Mouse (Mus musculus) heart, embryonic 12.5 days (tissue): ENCODE measurements around the gene Zswim8. TPM values are rescaled to one million over a fixed set of nuclear protein-coding genes. Genes with fewer than 3 reads are reported as not detected.
A peak's percentile ranks its signal among the peaks of the same experiment; 100 is the strongest.

Experiments used
- ATAC-seq: fragments of 200-750 bp; cut with Nextera tagmentation; 2 replicates; pipeline ENCODE4 v1.8.0; 2017; ENCODE audit warnings: moderate TSS enrichment, moderate library complexity; ENCODE audit not compliant: insufficient number of reproducible peaks, low FRiP score
- H3K27ac ChIP-seq: fragments of 300-500 bp; sonication (generic); 2 replicates; pipeline ENCODE4 v1.5.1; 2016; ENCODE audit warnings: mild to moderate bottlenecking, moderate library complexity; ENCODE audit not compliant: poor library complexity, severe bottlenecking
- H3K27me3 ChIP-seq: fragments of 300-500 bp; sonication (generic); replicated peaks from 2 replicates; pipeline ENCODE4 v1.6.1; 2016; ENCODE audit warnings: mild to moderate bottlenecking, moderate library complexity
- H3K36me3 ChIP-seq: fragments of 300-500 bp; sonication (generic); 2 replicates; pipeline ENCODE4 v1.6.1; 2016; ENCODE audit warnings: mild to moderate bottlenecking, moderate library complexity
- H3K4me1 ChIP-seq: fragments of 300-500 bp; sonication (generic); replicated peaks from 2 replicates; pipeline ENCODE4 v1.6.1; 2016; ENCODE audit warnings: mild to moderate bottlenecking
- H3K4me2 ChIP-seq: fragments of 300-500 bp; sonication (generic); 2 replicates; pipeline ENCODE4 v1.6.1; 2016; ENCODE audit warnings: mild to moderate bottlenecking, moderate library complexity
- H3K4me3 ChIP-seq: fragments of 300-500 bp; sonication (generic); 2 replicates; pipeline ENCODE4 v1.5.1; 2016; ENCODE audit warnings: mild to moderate bottlenecking
- H3K9ac ChIP-seq: fragments of 300-500 bp; sonication (generic); 2 replicates; pipeline ENCODE4 v1.6.1; 2016; ENCODE audit warnings: mild to moderate bottlenecking, moderate library complexity
- H3K9me3 ChIP-seq: fragments of 300-500 bp; sonication (generic); replicated peaks from 2 replicates; pipeline ENCODE4 v1.6.1; 2016; ENCODE audit warnings: mild to moderate bottlenecking, moderate library complexity
- WGBS: fragments of 180-500 bp; shearing (Covaris S2); methylation state at CpG from one replicate; pipeline ENCODE4 v1.1.7; 2016; 5-methylcytosine and 5-hydroxymethylcytosine counted together
- polyA plus RNA-seq: library from polyadenylated mRNA; unstranded; fragments of >200 nt; fragmentation: Nextera tagmentation; extraction: Ambion mirVana; gene quantifications from 2 replicates; pipeline ENCODE4 v1.2.1, GENCODE M21; 2016

Gene Zswim8
- polyA plus RNA-seq, 1 experiment from 2014 or later = 34.0 TPM

DNA sequence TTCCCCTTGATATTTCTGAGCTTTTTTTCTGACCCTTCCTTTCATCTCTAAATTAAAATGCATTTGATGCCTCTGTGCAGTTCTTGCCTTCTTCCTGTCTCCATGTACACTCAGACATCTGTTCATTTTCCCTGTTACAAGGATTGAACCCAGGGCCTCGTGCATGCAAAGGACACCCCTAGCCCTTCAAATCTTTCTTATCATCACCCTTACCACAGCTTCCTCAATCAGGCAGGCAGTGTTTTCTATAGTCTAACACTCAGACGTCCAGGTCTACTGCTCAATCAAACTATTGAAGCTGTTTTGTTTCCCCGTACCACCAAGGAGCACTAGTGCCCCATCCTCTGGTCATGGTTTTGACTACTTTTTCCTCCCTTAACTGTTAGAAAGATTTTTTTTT, 46.4 kb downstream of the Zswim8 start:
- no peaks in the 10 kb centered on the region for H3K9me3 ChIP-seq
- peaks cover 61% of the 10 kb centered on the region for H3K36me3 ChIP-seq
- no peaks in the 10 kb centered on the region for H3K27me3 ChIP-seq
- no peak for ATAC-seq
- no peak overlapping the region for H3K4me2 ChIP-seq
- 75% methylated on average over 3 of the region's 3 CpGs for WGBS
- no peak overlapping the region for H3K27ac ChIP-seq
- H3K4me1 ChIP-seq = peaks cover 22% of the 10 kb centered on the region
- no peak overlapping the region for H3K4me3 ChIP-seq
- H3K9ac ChIP-seq = no peak overlapping the region

DNA sequence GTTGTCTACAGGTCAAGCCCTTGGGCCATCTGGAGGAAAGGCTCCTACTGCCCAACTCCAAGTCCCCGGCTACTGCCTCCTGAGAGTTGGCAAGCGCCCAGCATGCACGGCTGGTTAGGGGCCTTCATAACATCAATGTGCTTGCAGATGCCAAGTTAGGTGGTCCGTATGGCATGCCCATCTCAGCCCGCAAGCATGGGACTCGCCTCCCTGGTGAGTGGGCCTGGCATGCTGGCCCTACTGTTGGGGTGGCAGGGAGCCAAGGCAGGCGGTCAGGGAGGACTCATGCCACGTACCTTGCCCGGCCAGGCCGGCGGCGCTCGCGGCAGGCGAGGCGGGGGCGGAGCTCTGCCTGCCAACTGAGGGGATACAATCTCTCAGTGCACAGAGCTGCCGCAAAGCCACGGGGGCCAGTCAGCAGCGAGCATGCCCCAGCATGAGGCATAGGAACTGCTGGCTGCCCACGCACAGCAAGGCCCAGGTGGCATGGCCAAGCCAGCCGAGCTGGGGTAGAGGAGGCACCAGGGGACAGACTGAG, 50.1 kb downstream of the Zswim8 start:
- Histone ChIP-seq H3K4me1 (peaks cover 10% of the 10 kb centered on the region), H3K27ac (no peak overlapping the region), H3K27me3 (no peaks in the 10 kb centered on the region), H3K9ac (no peak overlapping the region), H3K4me2 (no peak overlapping the region), H3K9me3 (no peaks in the 10 kb centered on the region), H3K36me3 (peaks cover 98% of the 10 kb centered on the region), H3K4me3 (no peak overlapping the region)
- WGBS = 93% methylated on average over 22 of the region's 22 CpGs
- no peak for ATAC-seq

DNA sequence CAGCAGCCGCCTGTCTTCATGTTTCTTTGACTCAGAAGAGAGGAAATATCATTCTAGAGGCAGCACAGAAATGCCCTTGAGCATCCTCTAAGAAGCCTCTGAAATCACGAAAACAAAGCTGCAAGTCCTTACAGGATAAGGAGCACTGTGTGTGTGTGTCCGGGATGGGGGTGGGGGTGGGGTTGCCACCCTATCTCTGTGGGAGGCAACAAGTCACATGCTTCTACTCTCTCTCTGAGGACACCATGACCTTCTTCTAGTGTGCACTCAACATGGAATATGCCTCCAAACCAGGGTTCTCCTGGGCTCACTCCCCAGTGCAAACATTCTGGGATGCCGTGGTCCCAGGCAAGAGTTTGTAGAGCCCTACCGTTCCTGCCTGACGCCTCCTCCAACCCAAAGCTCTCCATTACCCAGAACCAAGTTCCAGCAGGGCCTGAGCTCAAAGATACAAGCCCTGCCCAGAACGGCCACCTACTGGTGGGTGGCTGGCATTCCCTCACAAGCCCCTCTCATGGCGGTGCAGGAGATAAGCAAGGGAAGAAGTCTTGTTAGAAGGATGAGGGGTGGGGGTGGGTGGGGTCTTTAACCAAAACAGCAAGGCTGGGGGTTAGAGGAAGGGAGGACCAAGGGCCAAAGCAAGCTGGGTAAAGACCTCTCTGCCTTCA, 51.5 kb downstream of the Zswim8 start:
- WGBS = 49% methylated on average over 8 of the region's 8 CpGs
- H3K27ac ChIP-seq = no peak overlapping the region
- ATAC-seq = no peak

DNA sequence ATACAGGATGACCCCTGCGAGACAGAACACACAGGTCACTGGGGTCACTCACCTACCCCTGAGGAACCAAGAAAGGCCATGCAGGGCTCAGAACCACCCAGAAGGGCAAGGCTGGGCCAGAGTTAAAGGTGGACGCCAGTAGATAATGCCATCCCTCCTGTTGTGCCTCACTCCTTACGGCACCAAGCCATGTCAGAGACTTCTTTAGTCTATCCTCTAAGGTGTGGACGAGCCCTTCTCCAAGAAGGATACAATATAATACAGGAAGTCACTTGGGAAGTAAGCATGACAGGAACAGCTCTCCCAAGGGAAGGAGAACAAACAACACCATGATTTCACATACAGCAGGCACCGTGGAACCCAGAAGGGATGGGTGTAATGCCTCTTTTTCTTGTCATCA, 57.6 kb downstream of the Zswim8 start:
- Histone ChIP-seq H3K4me3 (no peak overlapping the region), H3K4me2 (no peak overlapping the region), H3K4me1 (peaks cover 39% of the 10 kb centered on the region), H3K27me3 (no peaks in the 10 kb centered on the region), H3K9me3 (no peaks in the 10 kb centered on the region), H3K9ac (peak overlapping the region; percentile 45), H3K36me3 (peaks cover 75% of the 10 kb centered on the region), H3K27ac (peak overlapping the region; percentile 92)
- WGBS = 70% methylated on average over 5 of the region's 5 CpGs
- ATAC-seq = no peak

More for the DNA sequence above, 51.5 kb downstream of the Zswim8 start:
- Histone ChIP-seq H3K4me2 (no peak overlapping the region), H3K27me3 (no peaks in the 10 kb centered on the region), H3K4me1 (peaks cover 13% of the 10 kb centered on the region), H3K9ac (no peak overlapping the region), H3K9me3 (no peaks in the 10 kb centered on the region), H3K36me3 (peaks cover 99% of the 10 kb centered on the region), H3K4me3 (no peak overlapping the region)

DNA sequence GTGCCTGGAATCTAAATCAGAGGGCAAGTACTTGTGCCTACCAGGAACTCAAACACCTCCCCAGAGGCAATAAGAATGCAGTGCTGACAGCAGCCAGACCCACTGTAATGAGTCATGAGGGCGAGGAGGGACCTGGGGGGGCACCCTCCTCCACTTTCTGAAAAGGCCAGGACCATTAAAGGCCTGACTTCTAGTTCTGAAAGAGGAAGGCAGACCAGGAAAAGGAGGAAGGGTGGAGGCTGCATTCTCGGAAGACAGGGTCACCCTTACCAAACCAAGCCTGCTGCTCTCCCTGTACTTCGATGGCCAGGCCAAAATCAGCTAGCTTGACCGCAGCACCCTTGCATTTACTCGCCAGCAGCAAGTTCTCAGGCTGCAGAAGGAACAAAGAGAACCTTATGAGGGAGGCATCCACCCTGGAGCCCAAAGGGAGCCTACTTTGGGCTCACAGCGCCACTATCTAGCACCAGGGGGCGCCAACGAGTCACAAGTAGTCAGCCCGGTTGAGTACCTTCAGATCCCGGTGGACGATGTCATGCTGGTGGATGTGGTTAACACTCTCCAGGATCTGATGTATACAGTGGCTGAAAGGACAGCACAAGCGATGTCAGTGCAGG, 58.4 kb downstream of the Zswim8 start:
- Histone ChIP-seq H3K27me3 (no peaks in the 10 kb centered on the region), H3K27ac (peak overlapping the region; percentile 92), H3K4me3 (no peak overlapping the region), H3K36me3 (peaks cover 75% of the 10 kb centered on the region), H3K4me2 (no peak overlapping the region), H3K4me1 (peaks cover 39% of the 10 kb centered on the region), H3K9ac (peak overlapping the region; percentile 45), H3K9me3 (no peaks in the 10 kb centered on the region)
- WGBS = 14% methylated on average over 12 of the region's 12 CpGs
- ATAC-seq = peak; percentile 71

DNA sequence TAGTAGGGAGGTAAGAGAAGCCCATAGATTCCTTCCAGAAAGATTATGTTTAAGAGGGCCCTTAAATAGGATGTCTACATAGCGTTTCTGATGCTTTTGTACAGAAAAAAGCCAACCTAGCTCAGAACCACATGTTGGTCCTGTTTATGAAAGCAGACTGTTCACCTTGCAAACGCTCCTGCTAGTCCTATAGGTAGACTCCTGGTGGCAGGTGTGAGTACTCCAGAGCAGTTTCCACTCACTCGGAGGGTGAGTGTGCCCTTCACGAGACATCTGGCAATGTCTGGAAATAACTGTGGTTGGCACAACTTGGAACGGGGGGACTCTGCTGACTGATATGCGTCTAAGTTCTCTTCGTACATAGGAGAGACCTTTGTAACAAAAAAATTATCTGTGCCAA, 60.6 kb downstream of the Zswim8 start:
- Histone ChIP-seq H3K27ac (peak overlapping the region; percentile 91), H3K27me3 (no peaks in the 10 kb centered on the region), H3K4me1 (peaks cover 50% of the 10 kb centered on the region), H3K4me2 (peak overlapping the region; percentile 24), H3K36me3 (peaks cover 55% of the 10 kb centered on the region), H3K4me3 (no peak overlapping the region), H3K9ac (peak overlapping the region; percentile 44; the same call in 1 of the 2 replicates), H3K9me3 (no peaks in the 10 kb centered on the region)
- no peak for ATAC-seq
- WGBS = 77% methylated on average over 7 of the region's 7 CpGs

DNA sequence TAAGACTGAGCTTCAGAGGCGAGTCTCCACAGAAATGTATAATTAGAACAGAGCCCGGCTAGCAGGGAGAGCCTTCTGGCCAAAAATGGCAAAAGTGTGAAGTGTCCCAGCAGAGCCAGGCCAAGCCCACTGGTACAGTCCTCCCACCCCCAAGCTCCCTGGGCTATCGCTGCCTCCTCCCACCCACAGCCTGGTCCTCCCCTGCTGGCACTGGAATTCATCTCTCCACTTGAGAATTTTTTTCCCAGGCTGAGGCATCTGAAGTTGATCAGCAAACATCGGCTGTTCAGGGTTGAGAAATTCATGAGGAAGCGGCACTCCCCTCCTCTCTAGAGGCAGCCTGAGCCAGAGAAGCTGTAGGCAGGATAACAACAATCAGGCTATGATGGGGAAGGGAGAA, 61.2 kb downstream of the Zswim8 start:
- Histone ChIP-seq H3K36me3 (peaks cover 49% of the 10 kb centered on the region), H3K4me1 (peaks cover 57% of the 10 kb centered on the region), H3K9ac (peak overlapping the region; percentile 44; the same call in 1 of the 2 replicates), H3K9me3 (no peaks in the 10 kb centered on the region), H3K4me2 (peak overlapping the region; percentile 24), H3K27ac (peak overlapping the region; percentile 91), H3K4me3 (no peak overlapping the region), H3K27me3 (no peaks in the 10 kb centered on the region)
- WGBS = 23% methylated on average over 5 of the region's 5 CpGs
- peak; percentile 58 for ATAC-seq

DNA sequence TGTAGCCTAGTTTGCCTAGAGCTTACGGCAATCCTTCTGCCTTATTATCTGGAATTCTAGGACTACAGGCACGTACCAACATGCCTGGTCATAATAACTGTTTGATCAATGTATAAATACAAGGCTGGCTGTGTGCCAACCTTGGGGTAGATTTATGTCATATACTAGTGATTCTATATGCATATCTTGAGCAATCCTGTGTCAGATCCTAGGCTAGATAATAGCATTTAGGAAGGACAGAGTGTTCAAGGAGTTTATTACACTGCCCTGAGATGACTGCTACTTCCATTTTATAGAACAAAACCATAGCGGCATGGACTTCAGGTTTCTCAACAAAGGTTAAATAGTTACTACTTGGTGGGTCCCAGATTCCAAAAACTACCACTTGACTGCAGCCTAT, 64.6 kb downstream of the Zswim8 start:
- Histone ChIP-seq H3K4me2 (no peak overlapping the region), H3K9me3 (no peaks in the 10 kb centered on the region), H3K27ac (peak overlapping the region; percentile 12; the same call in 1 of the 2 replicates), H3K9ac (no peak overlapping the region), H3K4me3 (no peak overlapping the region), H3K27me3 (no peaks in the 10 kb centered on the region), H3K4me1 (peaks cover 55% of the 10 kb centered on the region), H3K36me3 (peaks cover 39% of the 10 kb centered on the region)
- ATAC-seq = no peak
- 95% methylated on average over 3 of the region's 3 CpGs for WGBS

DNA sequence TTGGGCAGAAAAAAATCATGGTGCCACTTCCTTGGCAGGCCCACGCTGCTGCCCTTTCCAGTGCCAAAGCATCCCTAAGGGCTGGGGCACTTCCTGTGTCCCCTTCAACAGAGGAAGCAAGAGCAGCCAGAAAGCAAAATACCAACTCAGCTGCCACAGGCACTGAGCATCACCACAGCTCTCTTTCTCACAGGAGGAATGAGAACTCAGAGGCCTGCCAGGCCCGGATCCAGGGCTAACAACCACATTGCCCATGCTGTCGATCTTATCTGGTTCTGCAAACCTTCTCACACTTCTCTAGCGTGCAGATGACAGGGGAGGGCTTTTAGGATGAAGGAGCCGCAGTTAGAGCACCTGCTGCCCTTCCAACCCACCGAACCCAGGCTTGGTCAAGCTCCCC, 65.5 kb downstream of the Zswim8 start:
- Histone ChIP-seq H3K27ac (peak overlapping the region; percentile 12), H3K4me3 (no peak overlapping the region), H3K36me3 (peaks cover 45% of the 10 kb centered on the region), H3K4me1 (peaks cover 53% of the 10 kb centered on the region), H3K4me2 (no peak overlapping the region), H3K9me3 (no peaks in the 10 kb centered on the region), H3K9ac (no peak overlapping the region), H3K27me3 (no peaks in the 10 kb centered on the region)
- WGBS = 39% methylated on average over 6 of the region's 6 CpGs
- ATAC-seq = no peak
